Mouse (Mus musculus) ES-Bruce4 (cell line): ENCODE measurements around the gene 1700102P08Rik.

Experiments
- CTCF ChIP-seq: IDR thresholded peaks from one replicate; pipeline ENCODE4 v1.8.1; 2011; ENCODE audit warnings: low read depth, low read length
- POLR2A ChIP-seq: IDR thresholded peaks from one replicate; pipeline ENCODE4 v1.8.1; 2011; ENCODE audit warnings: low read length; ENCODE audit not compliant: insufficient read depth

- TF ChIP-seq CTCF: no peak
- no peak for TF ChIP-seq POLR2A
Observed at GRCm38 (mm10) chr9:108401186-108401960, 8.8 kb downstream of the 1700102P08Rik start.
